Mouse (Mus musculus) adrenal gland, postnatal 25 days (tissue): ENCODE data around the gene Ms4a6d. TPM values are rescaled to one million over a fixed set of nuclear protein-coding genes. Genes with fewer than 3 reads are reported as not detected.
A peak's percentile ranks its signal among the peaks of the same experiment; 100 is the strongest.
"Not testable (repeated sequence)": the region's sequence is repeated elsewhere in the genome, so short reads cannot be mapped to it uniquely, and the experiment has no call there.

Source experiments
- DNase-seq: peaks from one replicate; pipeline ENCODE4 v3.0.0; 2021; ENCODE audit warnings: mixed read lengths
- long read RNA-seq: library from polyadenylated mRNA; stranded (forward); transcript quantifications from one replicate; pipeline ENCODE4 v2.0.0, GENCODE M21; 2021
- total RNA-seq: library from RNA; stranded (reverse); gene quantifications from 2 replicates; pipeline ENCODE4 v1.2.3, GENCODE M21; 2021

Gene Ms4a6d
- total RNA-seq = 2.2 and 2.3 TPM in 2 replicates
- long read RNA-seq, partial matches to known transcripts = 0 of 4 reads
- long read RNA-seq, other reads (novel, unspliced or antisense) = 0 of 4 reads

- DNase-seq = no peak
These were observed at the start of gene Ms4a6d for GRCm38 (mm10) chr19:11604603-11605002. Gene Ms4a6d, minus strand, starts transcription at chr19:11604849.

DNA sequence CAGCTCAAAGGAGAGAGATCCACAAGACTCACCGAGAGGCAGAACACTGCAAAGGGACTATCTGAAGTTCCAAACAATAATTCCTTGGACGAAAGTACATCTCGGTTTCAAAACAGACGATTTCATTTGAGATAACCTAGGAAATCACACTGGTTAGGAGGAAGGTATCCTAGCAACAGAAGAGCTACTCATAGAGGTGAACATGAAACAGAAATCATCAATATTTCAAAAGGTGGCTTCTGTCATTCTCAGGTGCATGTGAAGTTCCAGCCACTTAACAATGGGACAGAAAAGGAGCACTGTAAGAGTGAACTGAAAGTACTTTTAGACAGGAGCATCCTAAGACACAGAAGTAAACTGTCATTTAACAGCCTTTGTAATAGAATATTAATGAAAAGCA is 44.9 kb upstream of the Ms4a6d start:
- DNase-seq = no peak

- DNase-seq = no peak
These were observed 41.5 kb upstream of the Ms4a6d start for GRCm38 (mm10) chr19:11646166-11646565.

GRCm38 (mm10) chr19:11640732-11641131 is 36.1 kb upstream of the Ms4a6d start, which contains the start of gene Ms4a3:
Gene Ms4a3, minus strand, starts transcription at chr19:11640851.
- DNase-seq = no peak

DNA sequence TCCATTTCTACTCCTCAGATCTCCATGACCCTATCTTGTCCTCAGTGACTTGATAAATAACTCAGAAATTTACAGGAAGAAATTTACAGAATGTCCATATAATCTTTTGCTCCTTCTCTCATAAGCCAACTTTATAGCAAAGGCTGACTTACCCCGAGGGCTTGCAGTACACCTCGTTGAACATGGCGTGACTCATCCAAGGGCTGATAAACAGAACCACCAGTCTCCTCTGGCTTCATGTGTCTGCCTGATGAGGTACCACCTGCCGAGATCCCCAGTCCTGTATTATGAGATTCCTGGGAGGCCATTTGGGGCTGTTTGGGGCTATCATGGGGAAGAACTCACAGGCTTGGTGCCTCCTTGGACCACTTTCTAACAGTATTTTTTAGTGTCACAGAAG is 34.4 kb upstream of the Ms4a6d start:
- no peak for DNase-seq

GRCm38 (mm10) chr19:11635572-11635971 is 30.9 kb upstream of the Ms4a6d start:
- no peak for DNase-seq

GRCm38 (mm10) chr19:11634330-11634729 is 29.7 kb upstream of the Ms4a6d start:
- no peak for DNase-seq

- DNase-seq = no peak
These were observed 29.1 kb upstream of the Ms4a6d start for GRCm38 (mm10) chr19:11633732-11634131.

- DNase-seq = no peak
These were observed 20.6 kb upstream of the Ms4a6d start for GRCm38 (mm10) chr19:11625231-11625630.

- no peak for DNase-seq
These were observed 20.2 kb upstream of the Ms4a6d start for GRCm38 (mm10) chr19:11624800-11625199.

- no peak for DNase-seq
These were observed 18.9 kb upstream of the Ms4a6d start, which contains the start of gene Ms4a2 for GRCm38 (mm10) chr19:11623551-11623950. Gene Ms4a2, minus strand, starts transcription at chr19:11623719.

- DNase-seq = no peak
These were observed 13.3 kb upstream of the Ms4a6d start for GRCm38 (mm10) chr19:11617983-11618382.

DNA sequence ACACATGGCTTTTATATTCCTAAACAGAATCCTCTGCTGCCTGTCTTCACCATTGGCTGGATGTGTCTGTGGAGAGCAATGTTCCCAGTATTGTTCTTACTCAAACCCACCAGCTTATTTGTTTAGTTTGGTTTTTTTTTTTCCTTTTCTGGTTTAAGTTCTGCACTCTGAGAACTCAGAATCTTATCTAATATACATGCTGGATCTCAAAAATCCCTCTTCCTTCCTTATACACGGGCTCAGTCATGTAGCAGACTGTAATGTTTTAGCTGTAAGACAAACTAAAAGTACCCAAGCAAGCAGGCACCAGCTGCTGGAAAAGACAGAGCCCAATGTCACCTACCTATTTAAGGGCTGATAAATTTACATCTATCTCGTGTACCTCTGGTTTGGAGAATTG is 10.2 kb upstream of the Ms4a6d start:
- no peak for DNase-seq

DNA sequence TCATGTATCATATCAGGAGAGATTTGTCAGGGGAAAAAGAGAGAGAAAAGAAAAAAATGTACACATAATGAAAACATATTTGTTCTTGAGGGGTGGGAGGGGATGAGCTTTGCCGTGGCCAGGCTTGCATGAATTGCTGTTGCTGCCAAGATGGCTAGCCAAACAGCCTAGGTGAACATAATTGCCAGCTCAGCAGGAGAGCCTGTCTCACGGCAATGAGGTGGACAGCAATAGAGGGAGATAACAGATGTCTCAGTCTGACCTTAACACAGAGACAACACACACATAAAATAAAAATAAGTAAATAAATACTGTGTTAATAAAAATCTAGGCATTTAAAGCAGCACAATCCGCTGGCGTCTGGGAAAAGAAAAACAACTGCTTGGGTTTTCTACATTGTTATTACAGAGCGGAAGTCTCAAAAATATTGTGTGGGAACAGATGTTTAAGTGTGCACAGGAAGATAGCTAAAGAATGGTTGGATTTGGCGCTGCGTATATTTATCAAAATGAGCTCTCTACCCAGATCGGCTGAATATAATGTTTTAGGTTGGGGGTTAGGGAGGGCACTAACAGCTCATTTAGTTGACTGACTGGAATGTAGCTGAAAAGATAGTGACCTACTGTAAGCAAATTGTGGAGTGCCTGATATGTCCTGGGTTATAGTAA is 9.3 kb upstream of the Ms4a6d start:
- no peak for DNase-seq

- no peak for DNase-seq
These were observed 8.4 kb upstream of the Ms4a6d start for GRCm38 (mm10) chr19:11613084-11613483.

DNA sequence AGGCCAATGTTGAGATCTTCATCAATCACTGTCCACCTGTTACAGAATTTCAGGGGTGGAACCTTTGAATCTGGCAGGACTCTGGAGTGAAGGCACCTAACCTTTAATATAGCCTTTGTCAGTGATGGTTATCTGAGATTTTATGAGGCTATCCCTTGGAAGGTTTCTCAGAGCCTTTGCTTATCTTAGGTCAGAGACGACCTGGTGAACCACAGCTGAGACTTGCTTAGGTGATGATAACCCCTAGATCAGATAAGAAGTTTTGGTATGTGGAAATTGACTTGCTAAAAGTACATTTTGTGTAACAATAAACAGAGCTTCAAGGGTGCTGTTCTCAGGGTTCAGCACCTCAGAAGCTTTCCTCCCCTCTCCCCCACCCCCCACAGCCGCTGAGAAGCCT is 7.6 kb upstream of the Ms4a6d start:
- no peak for DNase-seq

GRCm38 (mm10) chr19:11611541-11611945 is 6.9 kb upstream of the Ms4a6d start:
- peak; percentile 22 for DNase-seq

- DNase-seq = peak; percentile 50
These were observed 3.5 kb upstream of the Ms4a6d start for GRCm38 (mm10) chr19:11608172-11608571.

GRCm38 (mm10) chr19:11602026-11602425 is 2.6 kb downstream of the Ms4a6d start:
- no peak for DNase-seq

GRCm38 (mm10) chr19:11601349-11601748 is 3.3 kb downstream of the Ms4a6d start:
- DNase-seq = no peak

- no peak for DNase-seq
These were observed 14.7 kb downstream of the Ms4a6d start for GRCm38 (mm10) chr19:11589891-11590449.

GRCm38 (mm10) chr19:11589205-11589604 is 15.4 kb downstream of the Ms4a6d start:
- DNase-seq = no peak

GRCm38 (mm10) chr19:11574965-11575364 is 29.7 kb downstream of the Ms4a6d start:
- DNase-seq = no peak

- not testable (repeated sequence) for DNase-seq
These were observed 45.1 kb downstream of the Ms4a6d start for GRCm38 (mm10) chr19:11559560-11559959.
